Mouse (Mus musculus) liver, embryonic 16.5 days (tissue): ENCODE measurements around the gene Ftl1-ps1. TPM values are rescaled to one million over a fixed set of nuclear protein-coding genes. Genes with fewer than 3 reads are reported as not detected.

ENCODE experiments used
- ATAC-seq: fragments of 200-750 bp; cut with Nextera tagmentation; 2 replicates; pipeline ENCODE4 v1.8.0; 2017; ENCODE audit warnings: low read depth, mild to moderate bottlenecking, moderate number of reproducible peaks, moderate library complexity
- H3K27ac ChIP-seq: fragments of 300-500 bp; sonication (generic); 2 replicates; pipeline ENCODE4 v1.5.1; 2014; ENCODE audit warnings: mild to moderate bottlenecking, low read length
- H3K27me3 ChIP-seq: fragments of 300-500 bp; sonication (generic); 2 replicates; pipeline ENCODE4 v1.6.1; 2014; ENCODE audit warnings: low read depth, low read length, mixed read lengths; ENCODE audit not compliant: control insufficient read depth, insufficient read depth
- H3K36me3 ChIP-seq: fragments of 300-500 bp; sonication (generic); 2 replicates; pipeline ENCODE4 v1.6.1; 2014; ENCODE audit warnings: mild to moderate bottlenecking; ENCODE audit not compliant: control insufficient read depth, insufficient read depth
- H3K4me1 ChIP-seq: fragments of 300-500 bp; sonication (generic); 2 replicates; pipeline ENCODE4 v1.6.1; 2014; ENCODE audit warnings: low read depth, low read length, mixed read lengths; ENCODE audit not compliant: control insufficient read depth
- H3K4me2 ChIP-seq: fragments of 300-500 bp; sonication (generic); 2 replicates; pipeline ENCODE4 v1.6.1; 2014; ENCODE audit warnings: low read depth, low read length, mixed read lengths
- H3K4me3 ChIP-seq: fragments of 300-500 bp; sonication (generic); 2 replicates; pipeline ENCODE4 v1.5.1; 2014; ENCODE audit warnings: low read depth, mild to moderate bottlenecking, low read length
- H3K9ac ChIP-seq: fragments of 300-500 bp; sonication (generic); 2 replicates; pipeline ENCODE4 v1.6.1; 2014; ENCODE audit warnings: low read depth, low read length
- H3K9me3 ChIP-seq: fragments of 300-500 bp; sonication (generic); replicated peaks from 2 replicates; pipeline ENCODE4 v1.6.1; 2016; ENCODE audit warnings: low read length; ENCODE audit not compliant: control insufficient read depth
- WGBS: fragments of 180-500 bp; shearing (Covaris S2); extraction: QIAGEN DNeasy Blood & Tissue Kit; methylation state at CpG from one replicate; pipeline ENCODE4 v1.1.7; 2014; ENCODE audit not compliant: insufficient replicate concordance; 5-methylcytosine and 5-hydroxymethylcytosine counted together
- microRNA counts: library from miRNA; unstranded; fragments of <30 nt; microRNA quantifications from one replicate; lab custom pipeline; 2016
- microRNA-seq: library from miRNA; unstranded; fragments of <30 nt; microRNA quantifications from one replicate; pipeline ENCODE4, GENCODE M21; 2016
- polyA plus RNA-seq: library from polyadenylated mRNA; unstranded; fragments of >200 nt; fragmentation: Nextera tagmentation; extraction: Ambion mirVana; gene quantifications from 2 replicates; pipeline ENCODE4 v1.2.1, GENCODE M21; 2015

Gene Ftl1-ps1
- polyA plus RNA-seq, 1 experiment from 2014 or later: 91.7 TPM

GRCm38 (mm10) chr13:74389730-74390129 is 9.8 kb upstream of the Ftl1-ps1 start:
- ATAC-seq: no peak
- Histone ChIP-seq H3K9ac (no peak overlapping the region), H3K9me3 (no peaks in the 10 kb centered on the region), H3K4me2 (peak overlapping the region; percentile 67), H3K36me3 (no peaks in the 10 kb centered on the region), H3K27ac (no peak overlapping the region), H3K27me3 (no peaks in the 10 kb centered on the region), H3K4me3 (peak overlapping the region; percentile 62), H3K4me1 (no peaks in the 10 kb centered on the region)
- WGBS: 47% methylated on average over 6 of the region's 6 CpGs

- WGBS: 1% methylated on average over 14 of the region's 14 CpGs
- H3K36me3 ChIP-seq: no peaks in the 10 kb centered on the region
- H3K4me3 ChIP-seq: peak within 1 kb of the TSS; percentile 62
- ATAC-seq: peak; percentile 48; the same call in 1 of the 2 replicates
- peak within 1 kb of the TSS; percentile 26 for H3K9ac ChIP-seq
- no peaks in the 10 kb centered on the region for H3K9me3 ChIP-seq
- no peaks in the 10 kb centered on the region for H3K27me3 ChIP-seq
- no peaks in the 10 kb centered on the region for H3K4me1 ChIP-seq
- H3K27ac ChIP-seq: no peak within 1 kb of the TSS
- H3K4me2 ChIP-seq: peak within 1 kb of the TSS; percentile 67
Measured at GRCm38 (mm10) chr13:74390371-74390990, 9.0 kb upstream of the Ftl1-ps1 start, which contains the start of gene Zfp72. Gene Zfp72 (minus strand): TSS chr13:74390836.

GRCm38 (mm10) chr13:74391156-74391555 is 8.3 kb upstream of the Ftl1-ps1 start:
- Histone ChIP-seq H3K4me1 (no peaks in the 10 kb centered on the region), H3K27me3 (no peaks in the 10 kb centered on the region), H3K9ac (no peak overlapping the region), H3K4me3 (no peak overlapping the region), H3K4me2 (no peak overlapping the region), H3K27ac (no peak overlapping the region), H3K9me3 (no peaks in the 10 kb centered on the region), H3K36me3 (no peaks in the 10 kb centered on the region)
- 53% methylated on average over 2 of the region's 2 CpGs for WGBS
- no peak for ATAC-seq

- no peak overlapping the region for H3K4me3 ChIP-seq
- H3K27me3 ChIP-seq: no peaks in the 10 kb centered on the region
- no peak for ATAC-seq
- peaks cover 2% of the 10 kb centered on the region; the same call in 1 of the 2 replicates for H3K9me3 ChIP-seq
- H3K4me1 ChIP-seq: no peaks in the 10 kb centered on the region
- 23% methylated on average over 19 of the region's 19 CpGs for WGBS
- H3K9ac ChIP-seq: no peak overlapping the region
- no peak overlapping the region for H3K27ac ChIP-seq
- no peak overlapping the region for H3K4me2 ChIP-seq
- H3K36me3 ChIP-seq: no peaks in the 10 kb centered on the region
Measured at GRCm38 (mm10) chr13:74439895-74440294, 40.4 kb downstream of the Ftl1-ps1 start.

MicroRNA genes within 50 kb of the gene (microRNA counts, 519-probe panel; counts per million panel counts)
- microRNA mmu-miR-692 (lab: Ali Mortazavi, UCI): 60.7 counts per million

Small RNAs within 50 kb of the gene (microRNA-seq; reads per million reads assigned to microRNA genes)
- not detected for gene Mir692-3

Other genes starting within 250 kb of the Ftl1-ps1 start
- gene Exoc3, start 191.0 kb upstream of the Ftl1-ps1 start, polyA plus RNA-seq: 21.2 and 24.8 TPM in 2 replicates
- gene Ahrr, start 107.4 kb upstream of the Ftl1-ps1 start, polyA plus RNA-seq: 0.08 and 0.11 TPM in 2 replicates
- 58.9 and 65.4 TPM in 2 replicates for gene Pdcd6, start 82.1 kb upstream of the Ftl1-ps1 start, polyA plus RNA-seq
- 160 and 161 TPM in 2 replicates for gene Sdha, start 49.4 kb upstream of the Ftl1-ps1 start, polyA plus RNA-seq
- gene Ccdc127, start 49.4 kb upstream of the Ftl1-ps1 start, polyA plus RNA-seq: 17.7 and 19.0 TPM in 2 replicates
- not detected in 2 replicates for gene Lrrc14b, start 35.7 kb upstream of the Ftl1-ps1 start, polyA plus RNA-seq
- gene Zfp72, start 8.9 kb upstream of the Ftl1-ps1 start, polyA plus RNA-seq: 0.50 and 0.73 TPM in 2 replicates
- gene Zfp825, start 94.3 kb downstream of the Ftl1-ps1 start, polyA plus RNA-seq: 8.2 and 8.9 TPM in 2 replicates
- gene Erap1, start 239.9 kb downstream of the Ftl1-ps1 start, polyA plus RNA-seq: 14.9 and 16.9 TPM in 2 replicates